Mouse (Mus musculus) forebrain, embryonic 13.5 days (tissue): Measurements from ENCODE around the gene Gna11. TPM values are rescaled to one million over a fixed set of nuclear protein-coding genes. Genes with fewer than 3 reads are reported as not detected.
A peak's percentile ranks its signal among the peaks of the same experiment; 100 is the strongest.

Experiments used
- ATAC-seq: fragments of 200-750 bp; cut with Nextera tagmentation; 2 replicates; pipeline ENCODE4 v1.8.0; 2017
- H3K27ac ChIP-seq: fragments of 300-500 bp; sonication (generic); 2 replicates; pipeline ENCODE4 v1.5.1; 2015; ENCODE audit warnings: inconsistent platforms, mild to moderate bottlenecking, moderate library complexity
- H3K27me3 ChIP-seq: fragments of 300-500 bp; sonication (generic); 2 replicates; pipeline ENCODE4 v1.6.1; 2015; ENCODE audit warnings: mild to moderate bottlenecking, inconsistent platforms
- H3K36me3 ChIP-seq: fragments of 300-500 bp; sonication (generic); 2 replicates; pipeline ENCODE4 v1.6.1; 2015; ENCODE audit warnings: mild to moderate bottlenecking, inconsistent platforms; ENCODE audit not compliant: poor library complexity, severe bottlenecking
- H3K4me1 ChIP-seq: fragments of 300-500 bp; sonication (generic); 2 replicates; pipeline ENCODE4 v1.6.1; 2015; ENCODE audit warnings: inconsistent platforms
- H3K4me2 ChIP-seq: fragments of 300-500 bp; sonication (generic); 2 replicates; pipeline ENCODE4 v1.6.1; 2015; ENCODE audit warnings: inconsistent platforms, mild to moderate bottlenecking, moderate library complexity
- H3K4me3 ChIP-seq: fragments of 300-500 bp; sonication (generic); 2 replicates; pipeline ENCODE4 v1.5.1; 2015; ENCODE audit warnings: mild to moderate bottlenecking, inconsistent platforms
- H3K9ac ChIP-seq: fragments of 300-500 bp; sonication (generic); 2 replicates; pipeline ENCODE4 v1.6.1; 2015; ENCODE audit warnings: mild to moderate bottlenecking, inconsistent platforms
- H3K9me3 ChIP-seq: fragments of 300-500 bp; sonication (generic); replicated peaks from 2 replicates; pipeline ENCODE4 v1.6.1; 2016; ENCODE audit warnings: inconsistent platforms
- WGBS: fragments of 180-500 bp; shearing (Covaris S2); methylation state at CpG from one replicate; pipeline ENCODE4 v1.1.7; 2015; 5-methylcytosine and 5-hydroxymethylcytosine counted together
- polyA plus RNA-seq: library from polyadenylated mRNA; unstranded; fragments of >200 nt; fragmentation: Nextera tagmentation; extraction: Ambion mirVana; gene quantifications from 2 replicates; pipeline ENCODE4 v1.2.1, GENCODE M21; 2015

The Gna11 gene
- polyA plus RNA-seq, 1 experiment from 2014 or later: 79.0 TPM

GRCm38 (mm10) chr10:81496264-81496901 is 48.6 kb downstream of the Gna11 start, which contains the start of gene Ncln:
TSS of gene Ncln (minus strand) at chr10:81496392.
- H3K4me1 ChIP-seq: peaks cover 28% of the 10 kb centered on the region
- H3K27ac ChIP-seq: peak within 1 kb of the TSS; percentile 60
- peak within 1 kb of the TSS; percentile 87 for H3K9ac ChIP-seq
- peaks cover 24% of the 10 kb centered on the region for H3K36me3 ChIP-seq
- no peaks in the 10 kb centered on the region for H3K27me3 ChIP-seq
- peak; percentile 97 for ATAC-seq
- peak within 1 kb of the TSS; percentile 82 for H3K4me3 ChIP-seq
- H3K4me2 ChIP-seq: peak within 1 kb of the TSS; percentile 100
- under 1% methylated on average over 45 of the region's 45 CpGs for WGBS
- no peaks in the 10 kb centered on the region for H3K9me3 ChIP-seq

GRCm38 (mm10) chr10:81495616-81496263 is 49.2 kb downstream of the Gna11 start:
- no peaks in the 10 kb centered on the region for H3K9me3 ChIP-seq
- peaks cover 28% of the 10 kb centered on the region for H3K4me1 ChIP-seq
- H3K27me3 ChIP-seq: no peaks in the 10 kb centered on the region
- H3K36me3 ChIP-seq: peaks cover 30% of the 10 kb centered on the region
- 2% methylated on average over 41 of the region's 41 CpGs for WGBS
- peak overlapping the region; percentile 87 for H3K9ac ChIP-seq
- peak; percentile 28; the same call in 1 of the 2 replicates for ATAC-seq
- peak overlapping the region; percentile 100 for H3K4me2 ChIP-seq
- peak overlapping the region; percentile 82 for H3K4me3 ChIP-seq
- H3K27ac ChIP-seq: peak overlapping the region; percentile 60; the same call in 1 of the 2 replicates

GRCm38 (mm10) chr10:81495151-81495550 is 49.8 kb downstream of the Gna11 start:
- Histone ChIP-seq H3K4me3 (peak overlapping the region; percentile 82), H3K36me3 (peaks cover 36% of the 10 kb centered on the region), H3K9me3 (no peaks in the 10 kb centered on the region), H3K27ac (no peak overlapping the region), H3K27me3 (no peaks in the 10 kb centered on the region), H3K4me2 (peak overlapping the region; percentile 100), H3K4me1 (peaks cover 28% of the 10 kb centered on the region), H3K9ac (peak overlapping the region; percentile 87)
- no peak for ATAC-seq
- 74% methylated on average over 6 of the region's 6 CpGs for WGBS

GRCm38 (mm10) chr10:81494260-81495041 is 50.5 kb downstream of the Gna11 start:
- peak overlapping the region; percentile 100 for H3K4me2 ChIP-seq
- H3K9ac ChIP-seq: peak overlapping the region; percentile 87; the same call in 1 of the 2 replicates
- peak overlapping the region; percentile 82 for H3K4me3 ChIP-seq
- H3K36me3 ChIP-seq: peaks cover 43% of the 10 kb centered on the region
- H3K9me3 ChIP-seq: no peaks in the 10 kb centered on the region
- WGBS: 92% methylated on average over 11 of the region's 11 CpGs
- peaks cover 28% of the 10 kb centered on the region for H3K4me1 ChIP-seq
- no peak for ATAC-seq
- H3K27me3 ChIP-seq: no peaks in the 10 kb centered on the region
- no peak overlapping the region for H3K27ac ChIP-seq

GRCm38 (mm10) chr10:81493601-81494220 is 51.3 kb downstream of the Gna11 start:
- peaks cover 28% of the 10 kb centered on the region for H3K4me1 ChIP-seq
- ATAC-seq: no peak
- H3K27ac ChIP-seq: no peak overlapping the region
- no peak overlapping the region for H3K9ac ChIP-seq
- H3K4me2 ChIP-seq: no peak overlapping the region
- no peaks in the 10 kb centered on the region for H3K9me3 ChIP-seq
- no peaks in the 10 kb centered on the region for H3K27me3 ChIP-seq
- H3K4me3 ChIP-seq: no peak overlapping the region
- H3K36me3 ChIP-seq: peaks cover 50% of the 10 kb centered on the region
- 83% methylated on average over 8 of the region's 8 CpGs for WGBS

- H3K27ac ChIP-seq: no peak overlapping the region
- peaks cover 60% of the 10 kb centered on the region for H3K36me3 ChIP-seq
- H3K9ac ChIP-seq: no peak overlapping the region
- H3K4me3 ChIP-seq: no peak overlapping the region
- H3K9me3 ChIP-seq: no peaks in the 10 kb centered on the region
- no peak for ATAC-seq
- no peak overlapping the region for H3K4me2 ChIP-seq
- no peaks in the 10 kb centered on the region for H3K27me3 ChIP-seq
- WGBS: 91% methylated on average over 11 of the region's 11 CpGs
- H3K4me1 ChIP-seq: peaks cover 27% of the 10 kb centered on the region
Measured at GRCm38 (mm10) chr10:81492606-81493240, 52.3 kb downstream of the Gna11 start.

GRCm38 (mm10) chr10:81491018-81491417 is 54.0 kb downstream of the Gna11 start:
- Histone ChIP-seq H3K4me2 (no peak overlapping the region), H3K36me3 (peaks cover 77% of the 10 kb centered on the region), H3K27me3 (no peaks in the 10 kb centered on the region), H3K9ac (no peak overlapping the region), H3K4me1 (peaks cover 20% of the 10 kb centered on the region), H3K27ac (no peak overlapping the region), H3K9me3 (no peaks in the 10 kb centered on the region), H3K4me3 (no peak overlapping the region)
- 95% methylated on average over 9 of the region's 9 CpGs for WGBS
- ATAC-seq: no peak

- Histone ChIP-seq H3K4me1 (peaks cover 16% of the 10 kb centered on the region), H3K27me3 (no peaks in the 10 kb centered on the region), H3K36me3 (peaks cover 83% of the 10 kb centered on the region), H3K9me3 (no peaks in the 10 kb centered on the region), H3K27ac (no peak overlapping the region), H3K4me3 (no peak overlapping the region), H3K4me2 (no peak overlapping the region), H3K9ac (no peak overlapping the region)
- no peak for ATAC-seq
- 85% methylated on average over 14 of the region's 14 CpGs for WGBS
Measured at GRCm38 (mm10) chr10:81489941-81490340, 55.0 kb downstream of the Gna11 start.

GRCm38 (mm10) chr10:81488081-81488480 is 56.9 kb downstream of the Gna11 start:
- H3K9me3 ChIP-seq: no peaks in the 10 kb centered on the region
- 88% methylated on average over 11 of the region's 11 CpGs for WGBS
- peaks cover 76% of the 10 kb centered on the region for H3K36me3 ChIP-seq
- no peaks in the 10 kb centered on the region for H3K27me3 ChIP-seq
- no peak overlapping the region for H3K4me2 ChIP-seq
- no peak overlapping the region for H3K9ac ChIP-seq
- no peak for ATAC-seq
- peaks cover 13% of the 10 kb centered on the region for H3K4me1 ChIP-seq
- no peak overlapping the region for H3K27ac ChIP-seq
- H3K4me3 ChIP-seq: no peak overlapping the region

- Histone ChIP-seq H3K9me3 (no peaks in the 10 kb centered on the region), H3K36me3 (peaks cover 61% of the 10 kb centered on the region), H3K9ac (no peak overlapping the region), H3K27ac (no peak overlapping the region), H3K4me1 (peaks cover 20% of the 10 kb centered on the region), H3K4me2 (no peak overlapping the region), H3K27me3 (no peaks in the 10 kb centered on the region), H3K4me3 (no peak overlapping the region)
- ATAC-seq: no peak
- WGBS: 91% methylated on average over 10 of the region's 10 CpGs
Measured at GRCm38 (mm10) chr10:81486496-81486895, 58.5 kb downstream of the Gna11 start.

- Histone ChIP-seq H3K27ac (peak overlapping the region; percentile 74), H3K27me3 (no peaks in the 10 kb centered on the region)
- WGBS: 69% methylated on average over 7 of the region's 7 CpGs
Measured at GRCm38 (mm10) chr10:81485479-81486018, 59.4 kb downstream of the Gna11 start.

More at GRCm38 (mm10) chr10:81485479-81486018, 59.4 kb downstream of the Gna11 start:
- Histone ChIP-seq H3K4me1 (peaks cover 27% of the 10 kb centered on the region), H3K9ac (no peak overlapping the region), H3K4me3 (no peak overlapping the region), H3K4me2 (no peak overlapping the region), H3K36me3 (peaks cover 51% of the 10 kb centered on the region), H3K9me3 (no peaks in the 10 kb centered on the region)
- ATAC-seq: no peak
